Mouse (Mus musculus): ENCODE data around the gene AI837181. TPM values are rescaled to one million over a fixed set of nuclear protein-coding genes. Genes with fewer than 3 reads are reported as not detected.

AI837181 gene
- polyA plus RNA-seq, 1 experiment from 2014 or later, result 34.2 TPM

GRCm38 (mm10) chr19:5459896-5460295 lies 35.0 kb downstream of the AI837181 start:
- Histone ChIP-seq H3K4me3 (ENCODE audit: low read depth, low read length) (peak overlapping the region; percentile 80), H3K27ac (ENCODE audit: low read depth, low read length) (no peak overlapping the region), H3K36me3 (ENCODE audit: control insufficient read depth, insufficient read depth) (peaks cover 23% of the 10 kb centered on the region), H3K9me3 (ENCODE audit: control insufficient read depth) (no peaks in the 10 kb centered on the region), H3K4me1 (replicated peaks; ENCODE audit: control insufficient read depth, insufficient read depth, low read length) (peaks cover 4% of the 10 kb centered on the region; the same call in 1 of the 2 replicates), H3K27me3 (replicated peaks; ENCODE audit: control insufficient read depth, insufficient read depth, low read length) (no peaks in the 10 kb centered on the region), H3K4me2 (replicated peaks; ENCODE audit: low read depth) (peak overlapping the region; percentile 88), H3K9ac (ENCODE audit: low read depth, low read length) (peak overlapping the region; percentile 78; the same call in 1 of the 2 replicates)
- WGBS, result 21% methylated on average over 3 of the region's 3 CpGs
- TF ChIP-seq CTCF (IDR thresholded peaks at IDR 0.05; ENCODE audit: low read depth), result no peak
- ATAC-seq, result no peak

- no peak for TF ChIP-seq CTCF (IDR thresholded peaks at IDR 0.05; ENCODE audit: low read depth)
- no peaks in the 10 kb centered on the region for H3K9me3 ChIP-seq (ENCODE audit: control insufficient read depth)
- WGBS, result 0% methylated on average over 32 of the region's 32 CpGs
- H3K4me1 ChIP-seq (replicated peaks; ENCODE audit: control insufficient read depth, insufficient read depth, low read length), result peaks cover 4% of the 10 kb centered on the region; the same call in 1 of the 2 replicates
- H3K4me3 ChIP-seq (ENCODE audit: low read depth, low read length), result peak within 1 kb of the TSS; percentile 80
- H3K27me3 ChIP-seq (replicated peaks; ENCODE audit: control insufficient read depth, insufficient read depth, low read length), result no peaks in the 10 kb centered on the region
- H3K36me3 ChIP-seq (ENCODE audit: control insufficient read depth, insufficient read depth), result peaks cover 29% of the 10 kb centered on the region
- peak; percentile 69 for ATAC-seq
- peak within 1 kb of the TSS; percentile 88 for H3K4me2 ChIP-seq (replicated peaks; ENCODE audit: low read depth)
- peak within 1 kb of the TSS; percentile 78 for H3K9ac ChIP-seq (ENCODE audit: low read depth, low read length)
- peak within 1 kb of the TSS; percentile 46; the same call in 1 of the 2 replicates for H3K27ac ChIP-seq (ENCODE audit: low read depth, low read length)
Observed at GRCm38 (mm10) chr19:5460465-5460911, 35.5 kb downstream of the AI837181 start, which contains the start of gene Fibp. Gene Fibp, plus strand, starts transcription at chr19:5460615.

GRCm38 (mm10) chr19:5461411-5461810 lies 36.5 kb downstream of the AI837181 start:
- no peak for ATAC-seq
- peak overlapping the region; percentile 78 for H3K9ac ChIP-seq (ENCODE audit: low read depth, low read length)
- H3K27ac ChIP-seq (ENCODE audit: low read depth, low read length), result no peak overlapping the region
- peak overlapping the region; percentile 80 for H3K4me3 ChIP-seq (ENCODE audit: low read depth, low read length)
- peak overlapping the region; percentile 88 for H3K4me2 ChIP-seq (replicated peaks; ENCODE audit: low read depth)
- no peak for TF ChIP-seq CTCF (IDR thresholded peaks at IDR 0.05; ENCODE audit: low read depth)
- H3K9me3 ChIP-seq (ENCODE audit: control insufficient read depth), result no peaks in the 10 kb centered on the region
- H3K4me1 ChIP-seq (replicated peaks; ENCODE audit: control insufficient read depth, insufficient read depth, low read length), result peaks cover 4% of the 10 kb centered on the region; the same call in 1 of the 2 replicates
- peaks cover 38% of the 10 kb centered on the region for H3K36me3 ChIP-seq (ENCODE audit: control insufficient read depth, insufficient read depth)
- 82% methylated on average over 6 of the region's 6 CpGs for WGBS
- H3K27me3 ChIP-seq (replicated peaks; ENCODE audit: control insufficient read depth, insufficient read depth, low read length), result no peaks in the 10 kb centered on the region

GRCm38 (mm10) chr19:5463212-5463611 lies 38.3 kb downstream of the AI837181 start:
- no peak for TF ChIP-seq CTCF (IDR thresholded peaks at IDR 0.05; ENCODE audit: low read depth)
- H3K36me3 ChIP-seq (ENCODE audit: control insufficient read depth, insufficient read depth), result peaks cover 53% of the 10 kb centered on the region
- no peak overlapping the region for H3K4me2 ChIP-seq (replicated peaks; ENCODE audit: low read depth)
- no peak overlapping the region for H3K9ac ChIP-seq (ENCODE audit: low read depth, low read length)
- H3K4me1 ChIP-seq (replicated peaks; ENCODE audit: control insufficient read depth, insufficient read depth, low read length), result peaks cover 4% of the 10 kb centered on the region; the same call in 1 of the 2 replicates
- WGBS, result 90% methylated on average over 9 of the region's 9 CpGs
- no peak overlapping the region for H3K4me3 ChIP-seq (ENCODE audit: low read depth, low read length)
- H3K9me3 ChIP-seq (ENCODE audit: control insufficient read depth), result no peaks in the 10 kb centered on the region
- ATAC-seq, result no peak
- no peaks in the 10 kb centered on the region for H3K27me3 ChIP-seq (replicated peaks; ENCODE audit: control insufficient read depth, insufficient read depth, low read length)
- no peak overlapping the region for H3K27ac ChIP-seq (ENCODE audit: low read depth, low read length)

GRCm38 (mm10) chr19:5463791-5464562 lies 39.0 kb downstream of the AI837181 start:
- H3K36me3 ChIP-seq (ENCODE audit: control insufficient read depth, insufficient read depth), result peaks cover 53% of the 10 kb centered on the region
- H3K4me1 ChIP-seq (replicated peaks; ENCODE audit: control insufficient read depth, insufficient read depth, low read length), result peaks cover 4% of the 10 kb centered on the region; the same call in 1 of the 2 replicates
- no peaks in the 10 kb centered on the region for H3K9me3 ChIP-seq (ENCODE audit: control insufficient read depth)
- no peak overlapping the region for H3K4me3 ChIP-seq (ENCODE audit: low read depth, low read length)
- H3K4me2 ChIP-seq (replicated peaks; ENCODE audit: low read depth), result peak overlapping the region; percentile 17
- WGBS, result 45% methylated on average over 15 of the region's 15 CpGs
- peak; percentile 94 for TF ChIP-seq CTCF (IDR thresholded peaks at IDR 0.05; ENCODE audit: low read depth)
- H3K27ac ChIP-seq (ENCODE audit: low read depth, low read length), result no peak overlapping the region
- no peaks in the 10 kb centered on the region for H3K27me3 ChIP-seq (replicated peaks; ENCODE audit: control insufficient read depth, insufficient read depth, low read length)
- no peak for ATAC-seq
- no peak overlapping the region for H3K9ac ChIP-seq (ENCODE audit: low read depth, low read length)

GRCm38 (mm10) chr19:5465037-5465436 lies 40.1 kb downstream of the AI837181 start:
- no peak for ATAC-seq
- no peak overlapping the region for H3K4me3 ChIP-seq (ENCODE audit: low read depth, low read length)
- no peak for TF ChIP-seq CTCF (IDR thresholded peaks at IDR 0.05; ENCODE audit: low read depth)
- no peaks in the 10 kb centered on the region for H3K27me3 ChIP-seq (replicated peaks; ENCODE audit: control insufficient read depth, insufficient read depth, low read length)
- no peaks in the 10 kb centered on the region for H3K9me3 ChIP-seq (ENCODE audit: control insufficient read depth)
- H3K4me2 ChIP-seq (replicated peaks; ENCODE audit: low read depth), result no peak overlapping the region
- peaks cover 53% of the 10 kb centered on the region for H3K36me3 ChIP-seq (ENCODE audit: control insufficient read depth, insufficient read depth)
- H3K27ac ChIP-seq (ENCODE audit: low read depth, low read length), result no peak overlapping the region
- peaks cover 2% of the 10 kb centered on the region; the same call in 1 of the 2 replicates for H3K4me1 ChIP-seq (replicated peaks; ENCODE audit: control insufficient read depth, insufficient read depth, low read length)
- H3K9ac ChIP-seq (ENCODE audit: low read depth, low read length), result no peak overlapping the region
- 98% methylated on average over 8 of the region's 8 CpGs for WGBS

Data from intestine, postnatal 0 days (tissue).